Mouse (Mus musculus) heart, embryonic 14.5 days (tissue): ENCODE data around the gene Mettl9. TPM values are rescaled to one million over a fixed set of nuclear protein-coding genes. Genes with fewer than 3 reads are reported as not detected.
A peak's percentile ranks its signal among the peaks of the same experiment; 100 is the strongest.

Experiments used
- ATAC-seq: fragments of 200-750 bp; cut with Nextera tagmentation; 2 replicates; pipeline ENCODE4 v1.8.0; 2017; ENCODE audit warnings: low read depth, moderate TSS enrichment; ENCODE audit not compliant: insufficient number of reproducible peaks, insufficient read depth, low FRiP score
- H3K27ac ChIP-seq, 2 experiments: fragments of 200-500 bp in 1 of 2; fragments of 300-500 bp in 1 of 2; sonication (generic) in 1 of 2; replicated peaks in 1 of 2; 2 replicates each; pipeline ENCODE4 v1.5.1; 2012 to 2014; ENCODE audit warnings: low read depth in 2 of 2, low read length in 2 of 2, control low read depth in 1 of 2, mild to moderate bottlenecking in 1 of 2, mixed read lengths in 1 of 2; ENCODE audit not compliant: control insufficient read depth in 1 of 2, insufficient read depth in 1 of 2
- H3K27me3 ChIP-seq: fragments of 300-500 bp; sonication (generic); 2 replicates; pipeline ENCODE4 v1.6.1; 2014; ENCODE audit warnings: mild to moderate bottlenecking, low read length, control low read depth; ENCODE audit not compliant: control insufficient read depth, insufficient read depth
- H3K36me3 ChIP-seq: fragments of 300-500 bp; sonication (generic); 2 replicates; pipeline ENCODE4 v1.6.1; 2014; ENCODE audit warnings: mild to moderate bottlenecking, control low read depth, low read length, mixed read lengths; ENCODE audit not compliant: control insufficient read depth, insufficient read depth
- H3K4me1 ChIP-seq, 2 experiments: fragments of 200-500 bp in 1 of 2; fragments of 300-500 bp in 1 of 2; sonication (generic) in 1 of 2; 2 replicates each; pipeline ENCODE4 v1.6.1; 2012 to 2014; ENCODE audit warnings: low read length in 2 of 2, control low read depth in 1 of 2, mixed read lengths in 1 of 2; ENCODE audit not compliant: control insufficient read depth in 2 of 2, insufficient read depth in 2 of 2
- H3K4me2 ChIP-seq: fragments of 300-500 bp; sonication (generic); 2 replicates; pipeline ENCODE4 v1.6.1; 2014; ENCODE audit warnings: mild to moderate bottlenecking, low read length
- H3K4me3 ChIP-seq, 2 experiments: fragments of 200-500 bp in 1 of 2; fragments of 300-500 bp in 1 of 2; sonication (generic) in 1 of 2; 2 replicates each; pipeline ENCODE4 v1.5.1; 2012 to 2014; ENCODE audit warnings: low read length in 2 of 2, mild to moderate bottlenecking in 2 of 2, control low read depth in 1 of 2, low read depth in 1 of 2, moderate library complexity in 1 of 2; ENCODE audit not compliant: control insufficient read depth in 1 of 2, insufficient read depth in 1 of 2
- H3K9ac ChIP-seq: fragments of 300-500 bp; sonication (generic); 2 replicates; pipeline ENCODE4 v1.6.1; 2014; ENCODE audit warnings: mild to moderate bottlenecking, low read length
- H3K9me3 ChIP-seq: fragments of 300-500 bp; sonication (generic); 2 replicates; pipeline ENCODE4 v1.6.1; 2016; ENCODE audit warnings: low read length, control low read depth; ENCODE audit not compliant: control insufficient read depth
- WGBS: fragments of 180-500 bp; shearing (Covaris S2); extraction: QIAGEN DNeasy Blood & Tissue Kit; methylation state at CpG from one replicate; pipeline ENCODE4 v1.1.7; 2014; 5-methylcytosine and 5-hydroxymethylcytosine counted together
- polyA plus RNA-seq: library from polyadenylated mRNA; unstranded; fragments of >200 nt; fragmentation: Nextera tagmentation; extraction: Ambion mirVana; gene quantifications from 2 replicates; pipeline ENCODE4 v1.2.1, GENCODE M21; 2014

Gene Mettl9
- polyA plus RNA-seq, 1 experiment from 2014 or later: 113 TPM

DNA sequence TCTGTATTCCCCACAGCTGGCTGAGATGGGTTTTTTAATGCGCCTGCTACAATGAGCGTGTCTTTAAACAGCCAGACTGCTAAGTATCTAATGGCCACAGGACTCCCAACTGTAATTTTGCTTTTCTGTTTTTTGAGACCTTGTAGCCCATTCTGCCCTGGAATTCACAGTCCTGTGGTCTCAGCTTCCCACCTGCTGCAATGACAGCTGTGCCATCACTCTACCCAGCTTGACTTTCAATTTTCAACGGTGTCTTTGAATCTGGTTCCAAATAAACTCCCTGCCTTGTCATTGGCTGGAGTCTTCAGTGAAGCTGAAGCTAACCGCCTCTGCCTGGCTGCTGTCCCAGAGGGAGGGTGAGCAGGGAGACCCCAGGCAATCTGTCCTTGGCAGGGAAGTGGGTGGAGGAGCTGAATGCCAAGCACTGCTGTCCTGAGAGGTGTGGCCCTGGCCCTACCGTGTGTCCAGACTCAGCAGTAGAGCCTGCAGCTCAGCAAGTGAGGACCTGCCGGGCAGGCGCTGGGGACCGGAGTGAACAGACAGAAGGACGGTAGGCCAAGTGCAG lies 48.8 kb downstream of the Mettl9 start:
- no peaks in the 10 kb centered on the region for H3K9me3 ChIP-seq
- no peak overlapping the region for H3K27ac ChIP-seq
- H3K4me1 ChIP-seq: peaks cover 14 to 31% of the 10 kb centered on the region in 2 experiments
- ATAC-seq: no peak
- H3K36me3 ChIP-seq: peaks cover 9% of the 10 kb centered on the region
- H3K4me2 ChIP-seq: no peak overlapping the region
- H3K4me3 ChIP-seq: no peak overlapping the region
- WGBS: 70% methylated on average over 9 of the region's 9 CpGs
- no peaks in the 10 kb centered on the region for H3K27me3 ChIP-seq
- no peak overlapping the region; the same call in 1 of the 2 replicates for H3K9ac ChIP-seq

DNA sequence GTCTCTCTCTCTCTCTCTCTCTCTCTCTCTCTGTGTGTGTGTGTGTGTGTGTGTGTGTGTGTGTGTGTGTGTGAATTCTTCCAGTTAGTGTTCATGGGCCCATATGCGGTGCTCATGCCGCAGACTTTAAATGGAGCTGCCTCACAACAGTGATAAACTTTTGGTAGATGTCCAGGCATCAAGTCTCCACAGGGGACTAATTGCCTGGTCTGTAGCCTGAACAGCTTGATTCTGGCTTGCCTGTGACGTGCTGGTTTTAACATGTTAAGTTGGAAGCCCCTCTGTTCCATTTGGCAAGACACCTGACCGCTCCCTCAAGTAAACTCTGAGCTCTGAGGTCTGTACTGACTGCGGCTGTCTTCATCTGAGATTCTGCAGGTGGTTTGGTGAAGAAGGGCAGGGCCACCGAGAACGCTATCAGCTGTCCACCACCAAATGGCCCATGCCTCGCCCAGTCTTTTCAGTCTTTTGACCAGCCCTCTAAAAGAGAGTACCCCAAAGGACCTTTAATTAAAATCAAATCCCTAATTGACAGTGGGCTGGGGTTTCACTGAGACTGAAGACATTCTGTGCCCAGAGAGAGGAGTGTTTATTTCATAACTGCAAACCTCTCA lies 50.7 kb downstream of the Mettl9 start:
- peaks cover 14 to 31% of the 10 kb centered on the region in 2 experiments for H3K4me1 ChIP-seq
- H3K4me3 ChIP-seq: no peak overlapping the region
- H3K36me3 ChIP-seq: no peaks in the 10 kb centered on the region
- H3K9me3 ChIP-seq: no peaks in the 10 kb centered on the region
- 60% methylated on average over 8 of the region's 8 CpGs for WGBS
- peak overlapping the region; percentile 28 for H3K4me2 ChIP-seq
- H3K27me3 ChIP-seq: no peaks in the 10 kb centered on the region
- H3K27ac ChIP-seq: peak overlapping the region; percentile 58 to 62
- H3K9ac ChIP-seq: peak overlapping the region; percentile 32; the same call in 1 of the 2 replicates
- ATAC-seq: no peak

DNA sequence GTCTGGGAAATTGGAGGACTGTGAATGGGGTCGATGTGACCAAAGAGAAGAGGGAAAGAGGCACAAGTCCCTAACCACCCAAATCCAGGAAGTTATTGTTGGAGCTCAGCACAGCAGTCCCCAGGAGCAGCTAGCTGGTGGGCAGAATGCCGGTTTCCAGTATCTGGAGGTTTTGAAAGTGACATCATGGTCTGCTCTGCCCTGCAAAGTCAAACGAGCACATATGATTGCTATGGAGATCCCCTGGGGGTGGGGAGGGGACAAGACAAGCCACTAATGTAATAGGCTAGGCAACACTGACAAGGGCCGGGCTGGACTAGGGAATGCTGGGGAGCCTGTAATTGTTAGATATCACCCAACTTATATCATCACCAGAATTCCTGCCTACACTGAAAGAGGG lies 51.3 kb downstream of the Mettl9 start:
- Histone ChIP-seq H3K36me3 (no peaks in the 10 kb centered on the region), H3K9me3 (no peaks in the 10 kb centered on the region), H3K27ac (peak overlapping the region; percentile 58 to 64), H3K9ac (peak overlapping the region; percentile 32; the same call in 1 of the 2 replicates), H3K4me1 (peaks cover 14 to 31% of the 10 kb centered on the region in 2 experiments), H3K27me3 (no peaks in the 10 kb centered on the region), H3K4me2 (peak overlapping the region; percentile 28), H3K4me3 (no peak overlapping the region)
- peak; percentile 72; the same call in 1 of the 2 replicates for ATAC-seq
- 5% methylated on average over 4 of the region's 4 CpGs for WGBS

DNA sequence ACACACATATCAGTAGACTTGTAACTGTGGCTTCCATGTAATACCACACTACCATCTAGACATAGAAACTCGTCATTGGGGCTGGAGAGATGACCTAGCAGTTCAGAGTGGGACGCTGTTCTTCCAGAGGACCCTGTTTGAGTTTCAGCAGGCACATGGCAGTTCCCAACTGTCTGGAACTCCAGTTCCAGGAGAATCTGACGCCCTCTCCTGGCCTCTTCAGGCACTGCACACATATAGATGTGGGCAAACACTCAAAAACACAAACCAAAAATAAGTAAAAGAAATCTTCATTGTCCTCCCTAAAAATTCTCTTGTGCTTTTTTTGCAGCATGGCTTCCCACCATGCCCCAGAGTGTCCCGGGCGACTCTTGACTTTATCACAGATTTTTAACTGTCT lies 54.5 kb downstream of the Mettl9 start:
- no peak for ATAC-seq
- 66% methylated on average over 5 of the region's 5 CpGs for WGBS
- H3K9me3 ChIP-seq: no peaks in the 10 kb centered on the region

DNA sequence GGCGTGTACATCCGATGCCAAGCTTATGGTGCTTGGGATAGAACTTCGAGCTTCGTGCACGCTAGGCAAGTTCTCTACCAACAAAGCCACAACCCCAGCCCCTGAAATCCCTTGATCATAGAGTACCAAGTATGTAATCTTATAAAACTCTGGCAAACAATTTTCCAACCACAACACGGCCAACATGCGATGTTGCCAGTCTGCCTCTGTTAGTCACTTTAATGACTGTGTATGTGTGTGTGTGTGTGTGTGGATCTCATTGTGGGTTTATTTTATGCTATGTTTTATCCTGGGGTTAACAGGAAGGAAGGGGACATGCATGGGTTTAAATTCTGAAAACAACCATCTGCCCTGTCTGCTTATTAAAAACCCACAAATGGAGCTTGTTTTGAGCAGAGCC lies 56.5 kb downstream of the Mettl9 start:
- Histone ChIP-seq H3K9me3 (no peaks in the 10 kb centered on the region), H3K9ac (no peak overlapping the region), H3K36me3 (no peaks in the 10 kb centered on the region), H3K27ac (no peak overlapping the region), H3K4me3 (no peak overlapping the region), H3K27me3 (no peaks in the 10 kb centered on the region), H3K4me2 (no peak overlapping the region), H3K4me1 (peaks cover 6 to 14% of the 10 kb centered on the region in 2 experiments)
- WGBS: 79% methylated on average over 7 of the region's 7 CpGs
- no peak for ATAC-seq

More for the DNA sequence above, 54.5 kb downstream of the Mettl9 start:
- no peaks in the 10 kb centered on the region for H3K36me3 ChIP-seq
- H3K9ac ChIP-seq: no peak overlapping the region
- H3K4me2 ChIP-seq: no peak overlapping the region
- peaks cover 13 to 24% of the 10 kb centered on the region in 2 experiments for H3K4me1 ChIP-seq
- no peak overlapping the region for H3K4me3 ChIP-seq
- no peak overlapping the region for H3K27ac ChIP-seq
- H3K27me3 ChIP-seq: no peaks in the 10 kb centered on the region

DNA sequence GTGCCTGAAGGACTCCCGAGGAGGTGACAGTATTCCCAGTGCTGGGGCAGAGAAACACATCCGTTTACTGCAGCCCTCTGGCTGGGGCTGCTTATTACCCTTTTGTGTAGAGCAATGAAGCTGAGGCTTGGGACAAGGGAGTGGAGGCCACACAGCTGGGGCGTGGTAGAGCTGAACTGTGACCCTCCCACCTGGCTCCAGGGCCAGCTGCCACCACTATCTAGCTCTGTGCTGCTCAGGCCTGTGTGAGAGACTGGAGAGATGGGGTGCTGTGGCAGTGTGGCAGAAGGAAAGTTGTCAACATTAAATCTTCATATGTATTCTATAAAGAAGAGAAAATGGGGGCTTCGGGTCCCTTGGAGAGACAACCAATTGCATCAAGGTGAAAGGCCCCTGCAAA lies 58.8 kb downstream of the Mettl9 start:
- no peak for ATAC-seq
- WGBS: 74% methylated on average over 4 of the region's 4 CpGs
- H3K27ac ChIP-seq: no peak overlapping the region
- no peak overlapping the region for H3K4me2 ChIP-seq
- no peak overlapping the region for H3K4me3 ChIP-seq
- H3K27me3 ChIP-seq: no peaks in the 10 kb centered on the region
- no peaks in the 10 kb centered on the region for H3K9me3 ChIP-seq
- no peak overlapping the region for H3K9ac ChIP-seq
- H3K4me1 ChIP-seq: no peaks in the 10 kb centered on the region
- H3K36me3 ChIP-seq: no peaks in the 10 kb centered on the region

DNA sequence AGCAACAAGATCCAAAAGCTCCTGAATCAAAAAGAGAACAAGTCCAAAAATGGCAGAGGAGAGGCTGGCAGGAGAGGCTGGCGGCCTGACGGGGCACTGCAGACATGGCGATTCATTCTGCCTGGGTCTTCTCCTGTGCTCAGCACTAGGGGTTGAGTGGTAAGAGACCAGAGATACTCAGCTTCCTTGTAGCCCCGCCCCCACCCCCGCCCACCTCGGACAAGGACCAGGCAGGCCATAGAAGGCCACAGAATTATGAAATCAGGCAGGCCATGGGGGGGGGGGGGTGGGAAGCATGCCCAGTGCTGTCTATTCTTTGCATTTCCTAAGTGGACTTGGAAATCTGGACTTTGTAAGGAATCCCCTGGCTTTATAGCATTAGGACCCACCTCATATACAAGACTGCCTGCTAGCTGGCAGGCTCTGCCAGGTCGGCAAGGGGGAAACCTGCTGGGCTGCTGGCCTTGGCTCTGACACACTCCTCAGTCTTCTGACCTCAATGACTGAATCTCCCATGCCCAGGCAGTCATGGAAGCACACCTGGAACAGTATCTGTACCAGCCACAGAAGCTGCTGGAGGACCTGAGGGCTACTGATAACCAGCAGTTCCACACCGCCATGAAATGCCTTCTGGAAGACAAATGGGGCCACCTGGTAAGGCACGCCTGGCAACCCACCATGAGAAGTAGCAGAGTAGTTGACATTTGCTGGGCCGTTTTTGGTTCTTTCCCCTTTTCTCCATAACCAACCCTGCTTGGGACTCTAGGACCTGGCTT lies 64.6 kb downstream of the Mettl9 start:
- H3K4me1 ChIP-seq: no peaks in the 10 kb centered on the region
- H3K9ac ChIP-seq: no peak overlapping the region
- H3K4me3 ChIP-seq: no peak overlapping the region
- H3K9me3 ChIP-seq: no peaks in the 10 kb centered on the region
- no peak overlapping the region for H3K4me2 ChIP-seq
- 59% methylated on average over 10 of the region's 10 CpGs for WGBS
- H3K27me3 ChIP-seq: no peaks in the 10 kb centered on the region
- no peak for ATAC-seq
- no peaks in the 10 kb centered on the region for H3K36me3 ChIP-seq
- no peak overlapping the region for H3K27ac ChIP-seq
